In genomic region chr11:115832523-115832922, GRCm38 (mm10) we compare ENCODE assay signal across 9 mouse cellular contexts. TPM values are rescaled to one million over a fixed set of nuclear protein-coding genes. Genes with fewer than 3 reads are reported as not detected.
A peak's percentile ranks its signal among the peaks of the same experiment; 100 is the strongest.
DNase-seq lines count a peak whose midpoint lies in the region; ATAC-seq lines count a peak whose summit lies in the region.
"Had no signal": no experiment of that assay in that cellular context is flagged by ENCODE, and none has a peak within 500 bp of the region (broad histone marks: within the 10 kb centered on the region; RNA-seq: fewer than 3 reads in every experiment).

No protein-coding gene starts in this region.

- 11% methylated on average over 8 of the region's 8 CpGs for WGBS in intestine, embryonic 14.5 days
- WGBS in liver, embryonic 12.5 days (ENCODE audit: insufficient replicate concordance), result 47% methylated on average over 8 of the region's 8 CpGs
- WGBS in forebrain, embryonic 12.5 days, result 24% methylated on average over 8 of the region's 8 CpGs

- peak overlapping the region; percentile 14 for H3K4me2 ChIP-seq in intestine, embryonic 14.5 days (ENCODE audit: low read length)
- H3K4me2 ChIP-seq in liver, embryonic 12.5 days, result peak overlapping the region; percentile 62
- H3K4me2 ChIP-seq in forebrain, embryonic 12.5 days, result no peak overlapping the region
- H3K4me2 ChIP-seq: hindbrain, embryonic 15.5 days had no signal

- H3K4me3 ChIP-seq in intestine, embryonic 14.5 days (ENCODE audit: low read depth, low read length), result no peak overlapping the region
- H3K4me3 ChIP-seq in liver, embryonic 12.5 days, result no peak overlapping the region
- H3K4me3 ChIP-seq in forebrain, embryonic 12.5 days (replicated peaks), result no peak overlapping the region
- H3K4me3 ChIP-seq: hindbrain, embryonic 15.5 days had no signal

- ATAC-seq in intestine, embryonic 14.5 days (replicated peaks; ENCODE audit: low FRiP score, low TSS enrichment, low read depth), result no peak; the same call in 1 of the 2 replicates
- no peak for ATAC-seq in liver, embryonic 12.5 days
- ATAC-seq in forebrain, embryonic 12.5 days (ENCODE audit: low FRiP score), result no peak

- no peaks in the 10 kb centered on the region for H3K36me3 ChIP-seq in intestine, embryonic 14.5 days (ENCODE audit: control insufficient read depth, insufficient read depth, low read length)
- peaks cover 10% of the 10 kb centered on the region; the same call in 1 of the 2 replicates for H3K36me3 ChIP-seq in liver, embryonic 12.5 days
- no peaks in the 10 kb centered on the region for H3K36me3 ChIP-seq in forebrain, embryonic 12.5 days (replicated peaks)
- H3K36me3 ChIP-seq: hindbrain, embryonic 15.5 days had no signal

- peaks cover 56% of the 10 kb centered on the region for H3K4me1 ChIP-seq in intestine, embryonic 14.5 days (replicated peaks; ENCODE audit: control insufficient read depth, insufficient read depth, low read length)
- peaks cover 74% of the 10 kb centered on the region for H3K4me1 ChIP-seq in liver, embryonic 12.5 days
- peaks cover 16% of the 10 kb centered on the region for H3K4me1 ChIP-seq in forebrain, embryonic 12.5 days
- H3K4me1 ChIP-seq: hindbrain, embryonic 15.5 days had no signal

- no peaks in the 10 kb centered on the region for H3K9me3 ChIP-seq in intestine, embryonic 14.5 days (ENCODE audit: control insufficient read depth, low read length)
- H3K9me3 ChIP-seq in liver, embryonic 12.5 days (replicated peaks), result no peaks in the 10 kb centered on the region
- no peaks in the 10 kb centered on the region for H3K9me3 ChIP-seq in forebrain, embryonic 12.5 days
- H3K9me3 ChIP-seq: hindbrain, embryonic 15.5 days had no signal

- H3K27me3 ChIP-seq in intestine, embryonic 14.5 days (replicated peaks; ENCODE audit: control insufficient read depth, insufficient read depth, low read length), result no peaks in the 10 kb centered on the region
- no peaks in the 10 kb centered on the region for H3K27me3 ChIP-seq in liver, embryonic 12.5 days (replicated peaks)
- H3K27me3 ChIP-seq in forebrain, embryonic 12.5 days, result peaks cover 59% of the 10 kb centered on the region

- intact Hi-C loops in left cerebral cortex, postnatal 36 days (cut with DNase I), result no loop called here

- no peak overlapping the region for H3K9ac ChIP-seq in intestine, embryonic 14.5 days (ENCODE audit: low read length)
- 0 out of 2 replicates have a peak overlapping the region, but pooled peaks have one; percentile 42 for H3K9ac ChIP-seq in liver, embryonic 12.5 days
- H3K9ac ChIP-seq in forebrain, embryonic 12.5 days, result no peak overlapping the region
- H3K9ac ChIP-seq: hindbrain, embryonic 15.5 days had no signal

- DNase-seq in ES-CJ7 (ENCODE audit: low read depth, low spot score), result peak; percentile 87
- DNase-seq in embryo, embryonic 10.5 days (ENCODE audit: low spot score), result peak; percentile 77
- no peak for DNase-seq in intestine, embryonic 14.5 days (ENCODE audit: low spot score)
- no peak for DNase-seq in spleen, adult 12 weeks (ENCODE audit: low spot score)
- no peak for DNase-seq in Muller cell, postnatal 12 days (ENCODE audit: inconsistent ontology term)
- DNase-seq in left cerebral cortex, postnatal 36 days (ENCODE audit: low spot score in 2 of 2), result no peak

- peak overlapping the region; percentile 39 for H3K27ac ChIP-seq in intestine, embryonic 14.5 days (ENCODE audit: low read depth)
- peak overlapping the region; percentile 79 for H3K27ac ChIP-seq in liver, embryonic 12.5 days
- no peak overlapping the region for H3K27ac ChIP-seq in forebrain, embryonic 12.5 days
- H3K27ac ChIP-seq: hindbrain, embryonic 15.5 days had no signal

RNA-seq across cellular contexts. Expression of gene Llgl2, which starts 8.7 kb away (rescaled TPM):
- 46.3 and 59.2 TPM in 2 replicates for polyA plus RNA-seq in intestine, embryonic 14.5 days (2014; fragmentation: Nextera tagmentation; extraction: Ambion mirVana)
- polyA plus RNA-seq in liver, embryonic 12.5 days (2016; fragmentation: Nextera tagmentation; extraction: Ambion mirVana), result 13.4 and 14.3 TPM in 2 replicates
- 1 to 10 TPM; 2.6 to 3.9 TPM for total RNA-seq in left cerebral cortex, postnatal 36 days (2021)
- 2.4 and 2.7 TPM in 2 replicates for polyA plus RNA-seq in forebrain, embryonic 12.5 days (2016; fragmentation: Nextera tagmentation; extraction: Ambion mirVana)

RNA-seq across cellular contexts. Expression of gene Tsen54, which starts 18.0 kb away (rescaled TPM):
- polyA plus RNA-seq in intestine, embryonic 14.5 days (2014; fragmentation: Nextera tagmentation; extraction: Ambion mirVana), result 29.5 and 30.7 TPM in 2 replicates
- polyA plus RNA-seq in liver, embryonic 12.5 days (2016; fragmentation: Nextera tagmentation; extraction: Ambion mirVana), result 23.5 and 25.6 TPM in 2 replicates
- total RNA-seq in left cerebral cortex, postnatal 36 days (2021), result 10 to 100 TPM; 10.6 to 16.0 TPM
- polyA plus RNA-seq in forebrain, embryonic 12.5 days (2016; fragmentation: Nextera tagmentation; extraction: Ambion mirVana), result 27.1 and 28.4 TPM in 2 replicates

RNA-seq across cellular contexts. Expression of gene Caskin2, which starts 19.1 kb away (rescaled TPM):
- polyA plus RNA-seq in intestine, embryonic 14.5 days (2014; fragmentation: Nextera tagmentation; extraction: Ambion mirVana), result 14.9 and 15.3 TPM in 2 replicates
- polyA plus RNA-seq in liver, embryonic 12.5 days (2016; fragmentation: Nextera tagmentation; extraction: Ambion mirVana), result 8.3 and 9.2 TPM in 2 replicates
- 10 to 100 TPM; 19.1 to 19.9 TPM for total RNA-seq in left cerebral cortex, postnatal 36 days (2021)
- polyA plus RNA-seq in forebrain, embryonic 12.5 days (2016; fragmentation: Nextera tagmentation; extraction: Ambion mirVana), result 15.5 and 19.5 TPM in 2 replicates

RNA-seq across cellular contexts. Expression of gene Myo15b, which starts 25.7 kb away (rescaled TPM):
- 32.9 and 44.8 TPM in 2 replicates for polyA plus RNA-seq in intestine, embryonic 14.5 days (2014; fragmentation: Nextera tagmentation; extraction: Ambion mirVana)
- polyA plus RNA-seq in liver, embryonic 12.5 days (2016; fragmentation: Nextera tagmentation; extraction: Ambion mirVana), result 0.38 and 0.83 TPM in 2 replicates
- total RNA-seq in left cerebral cortex, postnatal 36 days (2021), result under 1 TPM; 0.34 to 0.52 TPM
- 0.17 and 0.31 TPM in 2 replicates for polyA plus RNA-seq in forebrain, embryonic 12.5 days (2016; fragmentation: Nextera tagmentation; extraction: Ambion mirVana)

Comparison
In these comparisons a context has a peak if more than half of its experiments do, and no peak if none do; other contexts are left out.
1. DNase-seq: peak in ES-CJ7 (single experiment) and embryo, embryonic 10.5 days (single experiment); none in intestine, embryonic 14.5 days (single experiment), spleen, adult 12 weeks (single experiment), Muller cell, postnatal 12 days (single experiment) and left cerebral cortex, postnatal 36 days (0 of 2).